Mouse (Mus musculus): Measurements from ENCODE around the gene Vegfc. TPM values are rescaled to one million over a fixed set of nuclear protein-coding genes. Genes with fewer than 3 reads are reported as not detected.

The Vegfc gene
- total RNA-seq, 1 experiment, result 20.1 TPM

DNA sequence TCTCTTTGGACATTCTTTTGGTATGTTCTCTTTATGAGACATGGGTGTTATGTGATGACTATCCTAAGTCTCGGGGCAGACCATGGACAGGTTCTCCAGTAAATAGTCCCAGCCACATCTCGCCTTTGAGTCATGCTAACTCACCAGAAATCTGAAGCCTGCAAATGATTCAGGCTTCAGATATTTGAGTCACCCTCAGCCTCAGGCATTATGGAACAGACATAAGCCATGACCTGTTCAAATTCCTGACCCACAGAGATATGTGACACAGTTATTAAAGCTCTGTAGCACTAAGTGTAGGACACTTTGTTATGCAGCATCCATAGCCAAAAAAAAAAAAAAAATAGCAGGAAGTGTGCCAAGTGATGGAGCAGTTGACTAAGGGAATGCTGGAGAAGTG, 138.8 kb downstream of the Vegfc start:
- H3K27ac ChIP-seq (ENCODE audit: insufficient read depth, low read depth, low read length, poor library complexity, severe bottlenecking), result no peak overlapping the region
- no peak overlapping the region for H3K9ac ChIP-seq (ENCODE audit: insufficient read depth, low read depth, low read length, poor library complexity, severe bottlenecking)
- in situ Hi-C loops (cut with MboI; ENCODE audit: low sequenced_read_pairs in 2 of 2, unreplicated experiment in 2 of 2), result no loop called here
- no peaks in the 10 kb centered on the region for H3K9me3 ChIP-seq (ENCODE audit: control insufficient read depth, insufficient read depth, low read depth, low read length)
- DNase-seq (ENCODE audit: low read depth, low spot score), result no peak
- H3K4me1 ChIP-seq (ENCODE audit: control insufficient read depth in 2 of 2, insufficient read depth in 2 of 2, low read length in 2 of 2, poor library complexity in 1 of 2), result no peaks in the 10 kb centered on the region
- TF ChIP-seq ZNF384 (IDR thresholded peaks at IDR 0.05; ENCODE audit: low read depth, low read length) (no peak), ZC3H11A (IDR thresholded peaks at IDR 0.05; ENCODE audit: borderline replicate concordance, low read depth, low read length) (no peak), CHD2 (IDR thresholded peaks at IDR 0.05; ENCODE audit: low read depth, low read length) (no peak), MAFK (IDR thresholded peaks at IDR 0.05; ENCODE audit: insufficient read depth, low read depth, low read length) (no peak), HCFC1 (IDR thresholded peaks at IDR 0.05; ENCODE audit: borderline replicate concordance, insufficient read depth, low read length) (no peak)
- H3K4me3 ChIP-seq (ENCODE audit: insufficient read depth in 1 of 2, low read depth in 1 of 2, low read length in 2 of 2, poor library complexity in 1 of 2, severe bottlenecking in 1 of 2), result no peak overlapping the region
- H3K36me3 ChIP-seq (ENCODE audit: control insufficient read depth, insufficient read depth, low read length, poor library complexity, severe bottlenecking), result no peaks in the 10 kb centered on the region

DNA sequence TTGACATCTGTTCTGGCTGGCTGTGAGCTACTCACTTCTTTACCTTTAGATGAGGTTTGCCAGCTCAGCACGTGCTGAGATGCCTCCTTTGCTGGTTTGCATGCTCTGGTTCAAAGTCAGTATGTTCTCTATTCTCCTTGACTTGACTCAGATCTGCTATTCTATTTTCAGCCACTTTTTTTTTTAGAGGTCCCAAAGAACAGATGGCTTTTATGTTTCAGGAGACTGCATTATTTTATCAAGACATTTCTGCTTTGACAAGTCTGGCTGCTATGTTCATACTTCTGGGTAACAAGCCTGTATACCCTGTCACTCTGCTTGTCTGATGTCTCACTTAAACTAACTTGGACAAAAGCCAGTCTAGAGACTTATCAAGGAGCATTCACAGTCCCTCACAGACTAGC, 151.4 kb downstream of the Vegfc start:
- TF ChIP-seq MAFK (IDR thresholded peaks at IDR 0.05; ENCODE audit: insufficient read depth, low read depth, low read length) (no peak), CHD2 (IDR thresholded peaks at IDR 0.05; ENCODE audit: low read depth, low read length) (no peak), HCFC1 (IDR thresholded peaks at IDR 0.05; ENCODE audit: borderline replicate concordance, insufficient read depth, low read length) (no peak), ZNF384 (IDR thresholded peaks at IDR 0.05; ENCODE audit: low read depth, low read length) (no peak), ZC3H11A (IDR thresholded peaks at IDR 0.05; ENCODE audit: borderline replicate concordance, low read depth, low read length) (no peak)
- in situ Hi-C loops (cut with MboI; ENCODE audit: low sequenced_read_pairs in 2 of 2, unreplicated experiment in 2 of 2), result no loop called here
- no peak for DNase-seq (ENCODE audit: low read depth, low spot score)
- H3K4me1 ChIP-seq (ENCODE audit: control insufficient read depth in 2 of 2, insufficient read depth in 2 of 2, low read length in 2 of 2, poor library complexity in 1 of 2), result no peaks in the 10 kb centered on the region
- no peaks in the 10 kb centered on the region for H3K36me3 ChIP-seq (ENCODE audit: control insufficient read depth, insufficient read depth, low read length, poor library complexity, severe bottlenecking)
- no peak overlapping the region for H3K4me3 ChIP-seq (ENCODE audit: insufficient read depth in 1 of 2, low read depth in 1 of 2, low read length in 2 of 2, poor library complexity in 1 of 2, severe bottlenecking in 1 of 2)
- H3K9me3 ChIP-seq (ENCODE audit: control insufficient read depth, insufficient read depth, low read depth, low read length), result no peaks in the 10 kb centered on the region
- no peak overlapping the region for H3K9ac ChIP-seq (ENCODE audit: insufficient read depth, low read depth, low read length, poor library complexity, severe bottlenecking)
- H3K27ac ChIP-seq (ENCODE audit: insufficient read depth, low read depth, low read length, poor library complexity, severe bottlenecking), result no peak overlapping the region

DNA sequence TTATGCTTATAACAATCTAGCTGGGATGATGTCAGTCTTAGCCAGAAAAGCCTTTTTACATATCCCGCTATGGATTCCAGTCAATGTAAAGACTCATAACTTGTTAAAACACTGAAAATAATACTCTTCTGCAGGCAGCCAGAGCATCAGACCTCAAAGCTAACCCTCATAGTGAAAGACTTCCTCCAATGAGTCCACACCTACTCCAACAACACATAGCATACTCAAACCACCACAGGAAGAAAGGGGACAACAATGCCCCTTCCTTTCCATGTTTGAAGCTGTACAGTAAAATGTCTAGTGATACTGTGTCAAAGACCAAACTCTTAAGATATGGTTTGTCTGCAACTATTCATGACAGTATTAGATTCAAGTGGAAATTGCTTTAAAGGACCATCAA, 153.2 kb downstream of the Vegfc start:
- H3K4me3 ChIP-seq (ENCODE audit: insufficient read depth in 1 of 2, low read depth in 1 of 2, low read length in 2 of 2, poor library complexity in 1 of 2, severe bottlenecking in 1 of 2), result no peak overlapping the region
- no peak for TF ChIP-seq ZNF384 (IDR thresholded peaks at IDR 0.05; ENCODE audit: low read depth, low read length)
- no peak for TF ChIP-seq CHD2 (IDR thresholded peaks at IDR 0.05; ENCODE audit: low read depth, low read length)
- TF ChIP-seq ZC3H11A (IDR thresholded peaks at IDR 0.05; ENCODE audit: borderline replicate concordance, low read depth, low read length), result no peak
- no peak for TF ChIP-seq MAFK (IDR thresholded peaks at IDR 0.05; ENCODE audit: insufficient read depth, low read depth, low read length)
- TF ChIP-seq HCFC1 (IDR thresholded peaks at IDR 0.05; ENCODE audit: borderline replicate concordance, insufficient read depth, low read length), result no peak
- in situ Hi-C loops (cut with MboI; ENCODE audit: low sequenced_read_pairs in 2 of 2, unreplicated experiment in 2 of 2), result no loop called here
- H3K9ac ChIP-seq (ENCODE audit: insufficient read depth, low read depth, low read length, poor library complexity, severe bottlenecking), result no peak overlapping the region
- H3K4me1 ChIP-seq (ENCODE audit: control insufficient read depth in 2 of 2, insufficient read depth in 2 of 2, low read length in 2 of 2, poor library complexity in 1 of 2), result no peaks in the 10 kb centered on the region
- H3K9me3 ChIP-seq (ENCODE audit: control insufficient read depth, insufficient read depth, low read depth, low read length), result peaks cover 2% of the 10 kb centered on the region; the same call in 1 of the 2 replicates
- DNase-seq (ENCODE audit: low read depth, low spot score), result no peak
- no peaks in the 10 kb centered on the region for H3K36me3 ChIP-seq (ENCODE audit: control insufficient read depth, insufficient read depth, low read length, poor library complexity, severe bottlenecking)
- no peak overlapping the region for H3K27ac ChIP-seq (ENCODE audit: insufficient read depth, low read depth, low read length, poor library complexity, severe bottlenecking)

DNA sequence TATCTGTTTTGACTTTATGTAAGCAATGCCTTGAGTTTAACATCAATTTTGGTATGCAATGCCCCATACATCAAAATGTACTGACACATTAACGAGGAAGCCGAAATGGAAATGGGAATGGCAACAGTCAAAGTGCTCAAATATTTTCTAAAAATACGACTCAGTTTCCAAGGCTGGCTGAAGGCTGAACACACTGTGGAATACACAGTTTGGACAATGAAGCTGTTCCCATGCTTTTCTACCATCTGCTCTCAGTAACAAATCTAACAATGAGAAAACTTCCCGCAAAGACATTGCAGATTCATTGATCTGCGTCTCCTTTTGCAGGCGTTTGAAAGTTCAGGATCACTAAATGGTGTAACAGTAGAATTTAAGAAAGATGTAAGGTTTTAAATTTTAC, 155.9 kb downstream of the Vegfc start:
- no peaks in the 10 kb centered on the region for H3K4me1 ChIP-seq (ENCODE audit: control insufficient read depth in 2 of 2, insufficient read depth in 2 of 2, low read length in 2 of 2, poor library complexity in 1 of 2)
- in situ Hi-C loops (cut with MboI; ENCODE audit: low sequenced_read_pairs in 2 of 2, unreplicated experiment in 2 of 2), result no loop called here
- peaks cover 7% of the 10 kb centered on the region; the same call in 1 of the 2 replicates for H3K9me3 ChIP-seq (ENCODE audit: control insufficient read depth, insufficient read depth, low read depth, low read length)

More for the DNA sequence above, 155.9 kb downstream of the Vegfc start:
- TF ChIP-seq ZC3H11A (IDR thresholded peaks at IDR 0.05; ENCODE audit: borderline replicate concordance, low read depth, low read length) (no peak), CHD2 (IDR thresholded peaks at IDR 0.05; ENCODE audit: low read depth, low read length) (no peak), MAFK (IDR thresholded peaks at IDR 0.05; ENCODE audit: insufficient read depth, low read depth, low read length) (no peak), HCFC1 (IDR thresholded peaks at IDR 0.05; ENCODE audit: borderline replicate concordance, insufficient read depth, low read length) (no peak), ZNF384 (IDR thresholded peaks at IDR 0.05; ENCODE audit: low read depth, low read length) (no peak)
- Histone ChIP-seq H3K4me3 (ENCODE audit: insufficient read depth in 1 of 2, low read depth in 1 of 2, low read length in 2 of 2, poor library complexity in 1 of 2, severe bottlenecking in 1 of 2) (no peak overlapping the region), H3K9ac (ENCODE audit: insufficient read depth, low read depth, low read length, poor library complexity, severe bottlenecking) (no peak overlapping the region), H3K27ac (ENCODE audit: insufficient read depth, low read depth, low read length, poor library complexity, severe bottlenecking) (no peak overlapping the region), H3K36me3 (ENCODE audit: control insufficient read depth, insufficient read depth, low read length, poor library complexity, severe bottlenecking) (no peaks in the 10 kb centered on the region)
- DNase-seq (ENCODE audit: low read depth, low spot score), result no peak
